Mouse (Mus musculus) MEL (cell line): ENCODE data around the gene Upf1.

Source experiments
- CTCF ChIP-seq, 3 experiments: IDR thresholded peaks in 2 of 3; conservative IDR thresholded peaks in 1 of 3; 2 replicates each; pipeline ENCODE4 v1.5.1; 2011 to 2012; ENCODE audit warnings: low read length in 3 of 3, low read depth in 2 of 3, mild to moderate bottlenecking in 2 of 3, improper control_type of control experiment in 1 of 3, inconsistent platforms in 1 of 3, mixed read lengths in 1 of 3, moderate library complexity in 1 of 3; ENCODE audit not compliant: control insufficient read depth in 1 of 3, insufficient read depth in 1 of 3, poor library complexity in 1 of 3, severe bottlenecking in 1 of 3
- EP300 ChIP-seq, 2 experiments: IDR thresholded peaks; 2 replicates each; pipeline ENCODE4 v1.6.1; 2011; ENCODE audit warnings: improper control_type of control experiment in 2 of 2, low read length in 2 of 2, low read depth in 1 of 2, mild to moderate bottlenecking in 1 of 2
- GATA1 ChIP-seq: IDR thresholded peaks from 2 replicates; pipeline ENCODE4 v1.6.1; 2011; ENCODE audit warnings: low read depth, low read length, improper control_type of control experiment
- JUND ChIP-seq: IDR thresholded peaks from 2 replicates; pipeline ENCODE4 v1.6.1; 2011; ENCODE audit warnings: low read depth, mild to moderate bottlenecking, improper control_type of control experiment, low read length
- MAFK ChIP-seq: IDR thresholded peaks from 2 replicates; pipeline ENCODE4 v1.6.1; 2011; ENCODE audit warnings: low read depth, mild to moderate bottlenecking, low read length, improper control_type of control experiment, borderline replicate concordance
- MYB ChIP-seq: IDR thresholded peaks from 2 replicates; pipeline ENCODE4 v1.6.1; 2011; ENCODE audit warnings: mild to moderate bottlenecking, low read depth, low read length, improper control_type of control experiment
- MYC ChIP-seq: IDR thresholded peaks from 2 replicates; pipeline ENCODE4 v1.6.1; 2011; ENCODE audit warnings: low read depth, mild to moderate bottlenecking, low read length, improper control_type of control experiment, moderate library complexity
- POLR2A ChIP-seq, 2 experiments: IDR thresholded peaks; 2 replicates each; pipeline ENCODE4 v1.6.1; 2011 to 2012; ENCODE audit warnings: low read length in 2 of 2, mild to moderate bottlenecking in 2 of 2, control low read depth in 1 of 2, improper control_type of control experiment in 1 of 2, low read depth in 1 of 2, moderate library complexity in 1 of 2; ENCODE audit not compliant: control insufficient read depth in 1 of 2, insufficient read depth in 1 of 2, poor library complexity in 1 of 2
- USF1 ChIP-seq: IDR thresholded peaks from 2 replicates; pipeline ENCODE4 v1.6.1; 2014; ENCODE audit warnings: low read depth, mild to moderate bottlenecking, inconsistent platforms, low read length, improper control_type of control experiment, moderate library complexity

DNA sequence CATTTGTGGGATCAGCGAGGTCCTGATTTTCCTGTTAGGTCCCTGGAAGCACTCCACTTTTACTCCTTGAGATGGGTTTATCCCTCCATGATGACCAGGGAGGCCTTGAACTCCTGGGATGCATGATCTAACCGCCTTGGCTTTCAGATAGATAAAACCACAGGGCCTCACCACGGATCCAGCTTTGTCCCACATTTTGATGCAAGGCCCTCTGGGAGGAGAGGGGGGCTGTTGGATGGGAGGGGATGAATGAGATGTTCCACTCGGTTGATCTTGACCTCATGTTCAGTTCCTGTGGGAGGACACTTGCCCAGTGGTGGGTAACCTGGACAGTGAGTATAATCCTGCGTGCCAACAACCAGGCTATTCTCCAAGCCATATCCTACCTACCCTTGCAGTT is 68.7 kb downstream of the Upf1 start:
- no peak for TF ChIP-seq POLR2A (IDR thresholded peaks at IDR 0.05; ENCODE audit: control insufficient read depth in 1 of 2, insufficient read depth in 1 of 2, low read depth in 1 of 2, low read length in 2 of 2, poor library complexity in 1 of 2)
- no peak for TF ChIP-seq USF1
- no peak for TF ChIP-seq JUND
- TF ChIP-seq CTCF (IDR thresholded peaks at IDR 0.05 in 2 of 3, conservative IDR thresholded peaks at IDR 0.05 in 1 of 3; ENCODE audit: control insufficient read depth in 1 of 3, insufficient read depth in 1 of 3, low read depth in 2 of 3, low read length in 3 of 3, poor library complexity in 1 of 3, severe bottlenecking in 1 of 3): no peak
- TF ChIP-seq GATA1: no peak
- no peak for TF ChIP-seq EP300 (IDR thresholded peaks at IDR 0.05; ENCODE audit: low read depth in 1 of 2, low read length in 2 of 2)
- no peak for TF ChIP-seq MAFK
- TF ChIP-seq MYC: no peak
- TF ChIP-seq MYB: no peak
